Mouse (Mus musculus): Measurements from ENCODE around the gene Gpr137. TPM values are rescaled to one million over a fixed set of nuclear protein-coding genes. Genes with fewer than 3 reads are reported as not detected.
A peak's percentile ranks its signal among the peaks of the same experiment; 100 is the strongest.

Gene Gpr137
- polyA plus RNA-seq, 1 experiment from 2014 or later, result 23.7 TPM

- peaks cover 84% of the 10 kb centered on the region for H3K27me3 ChIP-seq (replicated peaks)
- ATAC-seq (ENCODE audit: insufficient number of reproducible peaks, low FRiP score), result no peak
- H3K4me1 ChIP-seq (replicated peaks), result peaks cover 24% of the 10 kb centered on the region
- H3K9me3 ChIP-seq (replicated peaks), result peaks cover 4% of the 10 kb centered on the region; the same call in 1 of the 2 replicates
- H3K27ac ChIP-seq (ENCODE audit: poor library complexity, severe bottlenecking), result no peak overlapping the region
- H3K4me3 ChIP-seq, result no peak overlapping the region
- no peak overlapping the region for H3K9ac ChIP-seq
- no peak overlapping the region for H3K4me2 ChIP-seq
- H3K36me3 ChIP-seq, result no peaks in the 10 kb centered on the region
- 11% methylated on average over 9 of the region's 9 CpGs for WGBS
Measured at GRCm38 (mm10) chr19:6928080-6928479, 14.2 kb downstream of the Gpr137 start.

DNA sequence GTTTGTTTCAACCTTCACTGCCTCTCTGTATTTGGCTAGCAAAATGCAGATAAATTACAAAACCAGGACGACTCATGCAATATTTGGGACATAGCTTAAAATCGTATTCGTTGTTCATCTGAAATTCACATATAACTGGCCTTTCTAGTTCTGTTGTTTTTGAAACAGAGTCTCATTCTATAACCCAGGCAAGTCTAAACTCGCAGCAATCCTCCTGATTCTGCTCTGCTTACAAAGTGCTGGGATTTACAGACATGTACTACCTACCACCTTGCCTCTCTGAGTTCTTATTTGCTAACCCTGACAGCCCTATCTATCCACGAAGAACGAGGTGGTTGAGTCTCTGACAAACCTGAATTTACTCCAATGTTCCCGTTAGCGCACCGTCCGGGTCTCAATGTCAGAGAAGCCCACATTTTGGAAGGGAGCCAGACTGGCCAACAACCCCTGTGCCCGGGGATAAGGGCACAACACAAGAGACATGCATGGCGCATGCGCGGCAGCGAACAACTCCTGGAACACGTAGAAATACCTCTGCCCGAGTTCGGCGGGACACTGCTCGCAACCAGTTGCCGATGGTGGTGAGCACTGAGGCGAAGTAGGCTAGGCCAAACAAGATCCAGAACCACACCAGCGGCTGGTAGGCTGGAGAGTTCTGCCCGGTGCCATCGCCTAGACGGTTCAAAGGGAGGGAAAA is 15.6 kb downstream of the Gpr137 start:
- Histone ChIP-seq H3K4me1 (replicated peaks) (peaks cover 31% of the 10 kb centered on the region), H3K27me3 (replicated peaks) (peaks cover 71% of the 10 kb centered on the region), H3K36me3 (no peaks in the 10 kb centered on the region), H3K4me2 (peak overlapping the region; percentile 56), H3K9ac (no peak overlapping the region), H3K27ac (ENCODE audit: poor library complexity, severe bottlenecking) (no peak overlapping the region), H3K9me3 (replicated peaks) (peaks cover 4% of the 10 kb centered on the region; the same call in 1 of the 2 replicates), H3K4me3 (peak overlapping the region; percentile 24)
- no peak for ATAC-seq (ENCODE audit: insufficient number of reproducible peaks, low FRiP score)
- 12% methylated on average over 26 of the region's 26 CpGs for WGBS

GRCm38 (mm10) chr19:6925611-6926329 is 16.5 kb downstream of the Gpr137 start:
- Histone ChIP-seq H3K9ac (peak overlapping the region; percentile 18; the same call in 1 of the 2 replicates), H3K4me2 (peak overlapping the region; percentile 53)

GRCm38 (mm10) chr19:6925307-6925573 is 17.0 kb downstream of the Gpr137 start, which contains the start of gene Catsperz:
Gene Catsperz, minus strand, starts transcription at chr19:6925380.
- 3% methylated on average over 9 of the region's 9 CpGs for WGBS
- Histone ChIP-seq H3K9me3 (replicated peaks) (peaks cover 4% of the 10 kb centered on the region; the same call in 1 of the 2 replicates), H3K4me1 (replicated peaks) (peaks cover 38% of the 10 kb centered on the region), H3K4me3 (peak within 1 kb of the TSS; percentile 12), H3K36me3 (no peaks in the 10 kb centered on the region), H3K9ac (peak within 1 kb of the TSS; percentile 18; the same call in 1 of the 2 replicates), H3K27ac (ENCODE audit: poor library complexity, severe bottlenecking) (no peak within 1 kb of the TSS), H3K4me2 (peak within 1 kb of the TSS; percentile 53), H3K27me3 (replicated peaks) (peaks cover 56% of the 10 kb centered on the region)
- no peak for ATAC-seq (ENCODE audit: insufficient number of reproducible peaks, low FRiP score)

More at GRCm38 (mm10) chr19:6925611-6926329, 16.5 kb downstream of the Gpr137 start:
- H3K36me3 ChIP-seq, result no peaks in the 10 kb centered on the region
- ATAC-seq (ENCODE audit: insufficient number of reproducible peaks, low FRiP score), result no peak
- WGBS, result 8% methylated on average over 40 of the region's 40 CpGs
- peaks cover 32% of the 10 kb centered on the region for H3K4me1 ChIP-seq (replicated peaks)
- peak overlapping the region; percentile 12; the same call in 1 of the 2 replicates for H3K4me3 ChIP-seq
- no peak overlapping the region for H3K27ac ChIP-seq (ENCODE audit: poor library complexity, severe bottlenecking)
- peaks cover 62% of the 10 kb centered on the region for H3K27me3 ChIP-seq (replicated peaks)
- H3K9me3 ChIP-seq (replicated peaks), result peaks cover 4% of the 10 kb centered on the region; the same call in 1 of the 2 replicates

- peak overlapping the region; percentile 53 for H3K4me2 ChIP-seq
- H3K27ac ChIP-seq (ENCODE audit: poor library complexity, severe bottlenecking), result no peak overlapping the region
- H3K4me3 ChIP-seq, result peak overlapping the region; percentile 12
- H3K9ac ChIP-seq, result peak overlapping the region; percentile 18; the same call in 1 of the 2 replicates
- peaks cover 4% of the 10 kb centered on the region; the same call in 1 of the 2 replicates for H3K9me3 ChIP-seq (replicated peaks)
- ATAC-seq (ENCODE audit: insufficient number of reproducible peaks, low FRiP score), result no peak
- peaks cover 52% of the 10 kb centered on the region for H3K27me3 ChIP-seq (replicated peaks)
- 5% methylated on average over 39 of the region's 39 CpGs for WGBS
- H3K36me3 ChIP-seq, result peaks cover 5% of the 10 kb centered on the region; the same call in 1 of the 2 replicates
- peaks cover 43% of the 10 kb centered on the region for H3K4me1 ChIP-seq (replicated peaks)
Measured at GRCm38 (mm10) chr19:6924461-6925306, 17.6 kb downstream of the Gpr137 start.

DNA sequence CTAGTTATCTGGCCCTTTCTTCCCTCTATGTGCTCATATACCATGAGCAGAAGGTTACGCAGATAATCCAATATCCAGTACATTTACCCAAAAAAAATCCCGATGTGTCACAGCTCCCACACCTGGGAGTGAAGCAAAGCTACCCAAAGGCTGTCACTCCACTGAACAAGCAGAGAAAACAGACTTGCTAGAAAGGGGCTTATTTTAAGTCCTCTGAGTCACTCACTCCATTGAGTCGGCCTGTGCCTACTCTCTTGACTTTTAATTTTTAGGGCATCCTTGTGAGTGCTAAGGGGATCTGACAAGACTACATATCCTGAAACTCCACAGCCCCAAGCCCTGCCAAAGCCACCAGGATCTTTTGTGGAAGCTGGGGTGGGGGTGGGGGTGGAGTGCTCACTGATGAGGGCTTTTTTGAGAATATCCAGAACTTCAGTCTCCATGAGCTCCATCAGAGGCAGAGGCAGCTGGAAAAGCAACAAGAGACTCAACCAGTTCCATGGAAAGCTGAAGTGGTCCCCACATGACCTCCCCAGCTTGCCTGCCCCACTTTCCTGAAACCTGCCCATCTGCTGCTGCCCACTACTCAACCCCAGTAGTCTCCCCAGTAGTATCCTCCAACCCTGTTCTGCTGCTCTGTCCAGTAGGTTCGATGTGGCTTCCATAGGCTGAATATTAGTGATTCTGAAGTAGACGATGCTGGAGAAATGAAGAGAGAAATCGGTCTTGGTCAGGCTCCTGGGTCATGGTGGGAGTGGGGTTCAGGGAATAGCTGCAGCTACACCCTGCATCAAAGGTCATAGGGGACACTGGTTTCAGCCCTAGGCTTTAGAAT is 19.2 kb downstream of the Gpr137 start:
- H3K27me3 ChIP-seq (replicated peaks), result peaks cover 40% of the 10 kb centered on the region
- H3K9ac ChIP-seq, result peak overlapping the region; percentile 63
- H3K27ac ChIP-seq (ENCODE audit: poor library complexity, severe bottlenecking), result peak overlapping the region; percentile 50; the same call in 1 of the 2 replicates
- peak overlapping the region; percentile 88 for H3K4me3 ChIP-seq
- H3K9me3 ChIP-seq (replicated peaks), result peaks cover 4% of the 10 kb centered on the region; the same call in 1 of the 2 replicates
- no peak for ATAC-seq (ENCODE audit: insufficient number of reproducible peaks, low FRiP score)
- H3K4me1 ChIP-seq (replicated peaks), result peaks cover 50% of the 10 kb centered on the region
- peak overlapping the region; percentile 90 for H3K4me2 ChIP-seq
- H3K36me3 ChIP-seq, result peaks cover 12% of the 10 kb centered on the region
- WGBS, result 54% methylated on average over 6 of the region's 6 CpGs

- Histone ChIP-seq H3K4me2 (peak within 1 kb of the TSS; percentile 90), H3K9me3 (replicated peaks) (peaks cover 4% of the 10 kb centered on the region; the same call in 1 of the 2 replicates), H3K36me3 (peaks cover 13% of the 10 kb centered on the region), H3K4me1 (replicated peaks) (peaks cover 47% of the 10 kb centered on the region), H3K27me3 (replicated peaks) (peaks cover 28% of the 10 kb centered on the region), H3K27ac (ENCODE audit: poor library complexity, severe bottlenecking) (peak within 1 kb of the TSS; percentile 96), H3K4me3 (peak within 1 kb of the TSS; percentile 88), H3K9ac (peak within 1 kb of the TSS; percentile 97)
- peak; percentile 95 for ATAC-seq (ENCODE audit: insufficient number of reproducible peaks, low FRiP score)
- WGBS, result under 1% methylated on average over 66 of the region's 66 CpGs
Measured at GRCm38 (mm10) chr19:6921647-6922567, 20.4 kb downstream of the Gpr137 start, which contains the start of gene Esrra. Gene Esrra, minus strand, starts transcription at chr19:6921813.

- H3K36me3 ChIP-seq, result peaks cover 13% of the 10 kb centered on the region
- peak overlapping the region; percentile 88 for H3K4me3 ChIP-seq
- peak overlapping the region; percentile 96 for H3K27ac ChIP-seq (ENCODE audit: poor library complexity, severe bottlenecking)
- H3K4me2 ChIP-seq, result peak overlapping the region; percentile 90
- ATAC-seq (ENCODE audit: insufficient number of reproducible peaks, low FRiP score), result no peak
- WGBS, result 3% methylated on average over 46 of the region's 48 CpGs
- H3K4me1 ChIP-seq (replicated peaks), result peaks cover 49% of the 10 kb centered on the region
- H3K9ac ChIP-seq, result peak overlapping the region; percentile 97
- H3K9me3 ChIP-seq (replicated peaks), result peaks cover 1% of the 10 kb centered on the region; the same call in 1 of the 2 replicates
- H3K27me3 ChIP-seq (replicated peaks), result peaks cover 19% of the 10 kb centered on the region
Measured at GRCm38 (mm10) chr19:6920741-6921636, 21.3 kb downstream of the Gpr137 start.

All from heart, embryonic 12.5 days (tissue).